Mouse (Mus musculus) liver, embryonic 14.5 days (tissue): Measurements from ENCODE around the gene Bgn.
A peak's percentile ranks its signal among the peaks of the same experiment; 100 is the strongest.

Source experiments
- CTCF ChIP-seq: IDR thresholded peaks from 2 replicates; pipeline ENCODE4 v1.5.1; 2016; ENCODE audit warnings: antibody characterized with exemption, low read depth, control low read depth
- EP300 ChIP-seq: IDR thresholded peaks from 2 replicates; pipeline ENCODE4 v1.6.1; 2016; ENCODE audit warnings: antibody characterized with exemption, low read depth

DNA sequence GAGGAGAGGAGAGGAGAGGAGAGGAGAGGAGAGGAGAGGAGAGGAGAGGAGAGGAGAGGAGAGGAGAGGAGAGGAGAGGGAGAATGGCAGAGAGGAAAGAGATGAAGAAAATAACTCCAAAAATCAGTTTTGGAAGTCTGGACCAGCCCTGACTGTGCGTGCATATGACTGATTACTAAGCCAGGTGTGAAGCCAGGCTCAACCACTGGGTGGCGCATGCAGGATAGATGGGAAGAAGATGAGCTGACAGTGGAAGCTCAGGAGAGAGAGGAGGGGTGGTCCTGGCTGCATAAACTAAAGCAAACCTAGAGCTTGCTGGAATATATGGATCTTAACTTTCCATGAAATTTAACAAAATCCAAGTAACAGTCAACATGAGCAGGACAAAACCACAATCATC lies 31.5 kb upstream of the Bgn start:
- peak; percentile 81 for TF ChIP-seq CTCF
- TF ChIP-seq EP300: no peak
